12 mouse cellular contexts compared by ENCODE assay signal in the genomic region with DNA sequence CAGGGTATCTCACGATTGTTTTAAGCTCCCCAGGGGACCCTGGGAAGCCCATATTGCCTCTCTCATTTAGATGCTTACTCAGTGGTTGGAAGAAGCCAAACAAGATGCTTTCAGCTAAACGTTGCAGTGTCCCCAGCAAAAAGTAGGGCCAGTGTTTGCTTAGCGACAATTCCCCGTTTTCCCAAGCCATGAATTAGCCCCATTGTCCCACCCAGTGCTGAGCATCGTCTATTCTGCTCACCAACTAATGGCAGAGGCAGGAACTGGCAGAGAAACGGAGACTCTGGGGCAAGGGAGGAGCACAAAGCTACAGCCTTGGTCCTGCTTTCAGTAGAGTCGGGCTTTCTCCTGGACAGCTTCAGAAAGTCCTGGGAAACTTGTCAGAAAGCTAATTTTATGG. TPM values are rescaled to one million over a fixed set of nuclear protein-coding genes. Genes with fewer than 3 reads are reported as not detected.
A peak's percentile ranks its signal among the peaks of the same experiment; 100 is the strongest.
DNase-seq lines count a peak whose midpoint lies in the region; ATAC-seq lines count a peak whose summit lies in the region.
"Had no signal": no experiment of that assay in that cellular context is flagged by ENCODE, and none has a peak within 500 bp of the region (broad histone marks: within the 10 kb centered on the region; RNA-seq: fewer than 3 reads in every experiment).

No protein-coding gene starts in this region.

- no peaks in the 10 kb centered on the region for H3K36me3 ChIP-seq in neural tube, embryonic 12.5 days

- no peaks in the 10 kb centered on the region for H3K9me3 ChIP-seq in neural tube, embryonic 12.5 days

- no peaks in the 10 kb centered on the region for H3K27me3 ChIP-seq in neural tube, embryonic 12.5 days (replicated peaks)

- no peak overlapping the region for H3K4me3 ChIP-seq in neural tube, embryonic 12.5 days

- WGBS in neural tube, embryonic 12.5 days, result 16% methylated on average over 7 of the region's 7 CpGs

- no peak for ATAC-seq in neural tube, embryonic 12.5 days (ENCODE audit: low FRiP score, low read depth)

- no peak overlapping the region for H3K27ac ChIP-seq in neural tube, embryonic 12.5 days
- H3K27ac ChIP-seq: liver, embryonic 14.5 days; macrophage had no signal

- 0 out of 2 replicates have a peak, but pooled peaks cover 5% of the 10 kb centered on the region for H3K4me1 ChIP-seq in neural tube, embryonic 12.5 days

- peak; percentile 34 for DNase-seq in cerebellum, adult 9-11 months
- DNase-seq in cerebellum, adult 9-10 months, result no peak
- peak; percentile 5 to 56 for DNase-seq in layer of hippocampus, adult 18-20 months (ENCODE audit: low spot score in 2 of 2)
- no peak for DNase-seq in layer of hippocampus, postnatal 25 days (ENCODE audit: extremely low spot score in 1 of 2, low spot score in 1 of 2)
- peak; percentile 67 for DNase-seq in layer of hippocampus, adult 9-11 months
- DNase-seq in kidney, adult 9 months, result no peak
- no peak for DNase-seq in adrenal gland, postnatal 36 days
- DNase-seq: spleen, adult 18-20 months had no signal

- H3K9ac ChIP-seq in neural tube, embryonic 12.5 days, result no peak overlapping the region
- H3K9ac ChIP-seq: liver, embryonic 14.5 days had no signal

- H3K4me2 ChIP-seq in neural tube, embryonic 12.5 days (replicated peaks), result peak overlapping the region; percentile 19; the same call in 1 of the 2 replicates
- H3K4me2 ChIP-seq: heart, embryonic 11.5 days had no signal

RNA-seq across cellular contexts. Expression of gene Pafah1b1, which starts 10.4 kb away (rescaled TPM):
- total RNA-seq in layer of hippocampus, adult 18-20 months (2021), result 100 to 1,000 TPM; 378 to 398 TPM
- 100 to 1,000 TPM; 358 to 403 TPM for total RNA-seq in layer of hippocampus, postnatal 25 days (2021)
- 73.0 and 82.4 TPM in 2 replicates for polyA plus RNA-seq in neural tube, embryonic 12.5 days (2016; fragmentation: Nextera tagmentation; extraction: Ambion mirVana)
- total RNA-seq in adrenal gland, postnatal 36 days (2021), result 100 to 1,000 TPM; 190 to 203 TPM

RNA-seq across cellular contexts. Expression of gene Mettl16, which starts 35.7 kb away (rescaled TPM):
- 10 to 100 TPM; 31.4 to 32.5 TPM for total RNA-seq in layer of hippocampus, adult 18-20 months (2021)
- total RNA-seq in layer of hippocampus, postnatal 25 days (2021), result 10 to 100 TPM; 27.0 to 27.5 TPM
- polyA plus RNA-seq in neural tube, embryonic 12.5 days (2016; fragmentation: Nextera tagmentation; extraction: Ambion mirVana), result 46.2 and 53.8 TPM in 2 replicates
- total RNA-seq in adrenal gland, postnatal 36 days (2021), result 10 to 100 TPM; 29.0 to 37.6 TPM

Comparison
In these comparisons a context has a peak if more than half of its experiments do, and no peak if none do; other contexts are left out.
1. DNase-seq: peak in cerebellum, adult 9-11 months (single experiment), layer of hippocampus, adult 18-20 months (2 of 2) and layer of hippocampus, adult 9-11 months (single experiment); none in cerebellum, adult 9-10 months (single experiment), layer of hippocampus, postnatal 25 days (0 of 2), kidney, adult 9 months (single experiment) and adrenal gland, postnatal 36 days (0 of 2).